In genomic region chr19:44217958-44218525, GRCm38 (mm10) we compare ENCODE assay signal across 32 mouse cellular contexts. TPM values are rescaled to one million over a fixed set of nuclear protein-coding genes. Genes with fewer than 3 reads are reported as not detected.
"Had no signal": no experiment of that assay in that cellular context is flagged by ENCODE, and none has a peak within 500 bp of the region (broad histone marks: within the 10 kb centered on the region; RNA-seq: fewer than 3 reads in every experiment).

No protein-coding gene starts in this region.

- H3K27me3 ChIP-seq: heart, embryonic 15.5 days; hindbrain, embryonic 13.5 days; hindbrain, embryonic 15.5 days; intestine, embryonic 15.5 days had no signal

- H3K9me3 ChIP-seq: heart, embryonic 13.5 days; heart, embryonic 15.5 days; hindbrain, embryonic 13.5 days; hindbrain, embryonic 15.5 days; intestine, embryonic 15.5 days; limb, embryonic 10.5 days; limb, embryonic 12.5 days; liver, embryonic 13.5 days had no signal

- H3K36me3 ChIP-seq: heart, embryonic 13.5 days; heart, embryonic 15.5 days; hindbrain, embryonic 13.5 days; hindbrain, embryonic 15.5 days; intestine, embryonic 15.5 days; limb, embryonic 10.5 days; limb, embryonic 12.5 days; liver, embryonic 13.5 days had no signal

- DNase-seq: gastrocnemius, adult 2 months; gastrocnemius, postnatal 10 days; gastrocnemius, postnatal 25 days; heart, adult 18-20 months; heart, postnatal 14 days; heart, postnatal 36 days; kidney, adult 18-20 months; kidney, adult 8-10 months; kidney, postnatal 10 days; kidney, postnatal 25 days; kidney, postnatal 4 days; liver; liver, embryonic 13.5 days had no signal

- H3K4me2 ChIP-seq: heart, embryonic 11.5 days; heart, embryonic 13.5 days; heart, embryonic 15.5 days; hindbrain, embryonic 13.5 days; hindbrain, embryonic 15.5 days; intestine, embryonic 15.5 days; limb, embryonic 12.5 days; liver, embryonic 11.5 days; liver, embryonic 13.5 days had no signal

- H3K9ac ChIP-seq: heart, embryonic 13.5 days; heart, embryonic 15.5 days; hindbrain, embryonic 13.5 days; hindbrain, embryonic 15.5 days; intestine, embryonic 15.5 days; limb, embryonic 12.5 days; liver, embryonic 13.5 days had no signal

- H3K4me1 ChIP-seq: heart, embryonic 13.5 days; heart, embryonic 15.5 days; hindbrain, embryonic 13.5 days; hindbrain, embryonic 15.5 days; intestine, embryonic 15.5 days; limb, embryonic 10.5 days; limb, embryonic 12.5 days; liver, embryonic 13.5 days had no signal

- ATAC-seq: hindbrain, postnatal 0 days; inflammation-experienced regulatory T-cells, adult 6 months; intestine, embryonic 15.5 days; intestine, postnatal 0 days had no signal

- H3K27ac ChIP-seq: gastrocnemius, adult 2 months; heart, embryonic 13.5 days; heart, embryonic 15.5 days; hindbrain, embryonic 13.5 days; hindbrain, embryonic 15.5 days; hindbrain, postnatal 0 days; intestine, embryonic 15.5 days; layer of hippocampus, adult 2 months; left cerebral cortex, adult 2 months; limb, embryonic 10.5 days; limb, embryonic 12.5 days; liver, embryonic 13.5 days had no signal

- H3K4me3 ChIP-seq: gastrocnemius, adult 2 months; heart, embryonic 13.5 days; heart, embryonic 15.5 days; hindbrain, embryonic 13.5 days; hindbrain, embryonic 15.5 days; intestine, embryonic 15.5 days; layer of hippocampus, adult 2 months; left cerebral cortex, adult 2 months; limb, embryonic 10.5 days; limb, embryonic 12.5 days; liver, embryonic 13.5 days had no signal

RNA-seq across cellular contexts. Expression of gene Scd3, which starts 15.0 kb away (rescaled TPM):
- total RNA-seq: gastrocnemius, adult 2 months; gastrocnemius, postnatal 10 days; gastrocnemius, postnatal 25 days; gastrocnemius, postnatal 4 days; heart, adult 18-20 months; heart, postnatal 14 days; heart, postnatal 36 days had no signal
- polyA plus RNA-seq: inflammation-experienced regulatory T-cells, adult 6 months; intestine, postnatal 0 days; limb, embryonic 12.5 days; liver, embryonic 11.5 days; liver, embryonic 13.5 days had no signal

RNA-seq across cellular contexts. Expression of gene Pkd2l1, which starts 25.8 kb away (rescaled TPM):
- total RNA-seq: gastrocnemius, adult 2 months; gastrocnemius, postnatal 10 days; gastrocnemius, postnatal 25 days; gastrocnemius, postnatal 4 days; heart, adult 18-20 months; heart, postnatal 14 days; heart, postnatal 36 days; hematopoietic stem cell, adult 5-6 weeks had no signal
- polyA plus RNA-seq: heart, embryonic 11.5 days; heart, embryonic 15.5 days; heart, postnatal 0 days; intestine, embryonic 15.5 days; intestine, postnatal 0 days; kidney, embryonic 14.5 days; kidney, embryonic 16.5 days; limb, embryonic 10.5 days; limb, embryonic 12.5 days; liver, embryonic 11.5 days; liver, embryonic 13.5 days had no signal
